Mouse (Mus musculus) activated CD4-positive, CD25-positive, alpha-beta regulatory T cell, adult 4 months (primary cell): ENCODE measurements around the gene Fbxl3. TPM values are rescaled to one million over a fixed set of nuclear protein-coding genes. Genes with fewer than 3 reads are reported as not detected.

Experiments
- ATAC-seq: one replicate; pipeline ENCODE4 v1.8.0; 2017
- polyA plus RNA-seq, 2 experiments: library from polyadenylated mRNA; unstranded; fragments of 100-300 nt; shearing (Covaris generic); gene quantifications; one replicate each; pipeline ENCODE4 v1.2.1; 2017

Fbxl3 gene
- polyA plus RNA-seq, 2 experiments from 2014 or later: 26.5 to 31.1 TPM

DNA sequence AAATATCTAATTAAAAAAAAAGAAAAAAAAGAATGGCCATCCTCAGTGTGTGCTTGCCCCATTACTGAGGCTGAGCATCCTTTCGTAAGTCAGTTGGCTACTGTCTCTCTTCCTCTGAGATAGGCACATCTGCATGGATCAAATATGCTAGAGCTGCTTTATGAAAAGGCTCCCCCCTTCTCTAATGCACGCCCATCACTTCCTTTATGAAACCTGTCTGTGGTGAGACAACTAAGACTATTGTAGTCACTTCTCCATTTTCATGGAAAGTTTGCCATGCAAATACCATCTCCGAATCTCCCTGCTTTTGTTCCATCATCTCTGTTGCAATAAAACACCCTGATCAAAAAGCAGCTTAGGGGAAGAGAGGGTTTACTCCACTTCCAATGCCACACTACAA lies 62.4 kb downstream of the Fbxl3 start:
- ATAC-seq: no peak

DNA sequence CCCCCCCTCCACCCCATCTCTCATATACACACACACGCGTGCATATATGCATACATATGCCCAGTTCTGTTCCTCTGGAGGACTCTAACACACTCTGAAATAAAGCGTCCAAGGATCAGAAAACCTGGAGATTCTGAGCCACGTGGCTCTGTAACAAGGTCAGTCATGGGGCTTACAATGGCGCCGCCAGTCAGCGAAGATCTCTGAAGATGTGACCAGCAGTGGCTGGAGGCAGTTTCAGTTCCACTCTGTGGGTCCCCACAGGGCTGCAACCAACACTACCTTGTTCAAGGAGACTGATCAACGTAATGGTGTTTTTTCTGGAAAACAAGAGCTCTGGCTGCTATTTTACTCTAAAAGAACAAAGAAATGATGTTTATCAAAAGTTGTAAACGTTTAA lies 65.3 kb downstream of the Fbxl3 start:
- ATAC-seq: no peak

DNA sequence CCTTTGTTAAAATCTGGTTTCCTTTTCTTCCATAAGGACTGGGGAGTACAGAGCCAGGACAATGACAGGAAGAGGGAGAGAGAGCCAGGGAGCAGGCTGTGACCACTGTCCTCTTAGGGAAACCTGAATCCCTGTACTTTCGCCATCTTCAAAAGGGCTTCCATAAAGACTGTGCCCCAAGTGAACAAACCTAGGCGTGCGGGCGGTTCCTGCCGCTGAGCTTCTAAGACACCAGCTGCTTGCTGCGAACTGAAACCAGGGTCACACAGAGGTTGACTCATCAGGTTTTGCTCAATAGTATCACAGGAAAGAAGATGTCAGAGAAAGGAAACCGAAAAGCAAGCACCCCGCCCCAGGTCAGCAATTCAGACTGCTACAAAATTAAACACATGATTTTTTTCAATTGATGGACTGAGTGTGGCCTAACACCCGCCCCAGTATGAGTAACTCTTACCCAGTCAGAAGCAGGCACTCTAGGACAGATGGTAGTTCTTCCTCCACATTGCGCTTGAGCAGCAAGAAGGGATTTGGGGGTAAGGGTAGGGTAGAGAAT lies 66.0 kb downstream of the Fbxl3 start:
- ATAC-seq: peak; percentile 94

Other genes with a start within 250 kb of the Fbxl3 start
- gene Kctd12, start 116.9 kb downstream of the Fbxl3 start, polyA plus RNA-seq: 1 to 10 TPM; 1.3 to 1.6 TPM
- not detected for gene Acod1, start 52.6 kb downstream of the Fbxl3 start, polyA plus RNA-seq
- 10 to 100 TPM; 15.5 to 19.6 TPM for gene Cln5, start 29.4 kb downstream of the Fbxl3 start, polyA plus RNA-seq
- 10 to 100 TPM; 72.9 to 74.8 TPM for gene Mycbp2, start 247.2 kb upstream of the Fbxl3 start, polyA plus RNA-seq